Mouse (Mus musculus) gastrocnemius, postnatal 14 days (tissue): ENCODE results near the gene Gm49358. TPM values are rescaled to one million over a fixed set of nuclear protein-coding genes. Genes with fewer than 3 reads are reported as not detected.

Source experiments
- DNase-seq: peaks from one replicate; pipeline ENCODE4 v3.0.0; 2021; ENCODE audit warnings: mixed read lengths
- intact Hi-C: fragments of 180-260 bp; cut with DNase I; formaldehyde crosslinking; loops from one replicate; pipeline ENCODE4 v1.15.1; 2025; ENCODE audit warnings: low total_unique reads
- total RNA-seq, 2 experiments: library from RNA; stranded (reverse); gene quantifications; 2 replicates each; pipeline ENCODE4 v1.2.3; 2021

Gene Gm49358
- total RNA-seq, 2 experiments from 2014 or later = 12.2 to 18.4 TPM

DNA sequence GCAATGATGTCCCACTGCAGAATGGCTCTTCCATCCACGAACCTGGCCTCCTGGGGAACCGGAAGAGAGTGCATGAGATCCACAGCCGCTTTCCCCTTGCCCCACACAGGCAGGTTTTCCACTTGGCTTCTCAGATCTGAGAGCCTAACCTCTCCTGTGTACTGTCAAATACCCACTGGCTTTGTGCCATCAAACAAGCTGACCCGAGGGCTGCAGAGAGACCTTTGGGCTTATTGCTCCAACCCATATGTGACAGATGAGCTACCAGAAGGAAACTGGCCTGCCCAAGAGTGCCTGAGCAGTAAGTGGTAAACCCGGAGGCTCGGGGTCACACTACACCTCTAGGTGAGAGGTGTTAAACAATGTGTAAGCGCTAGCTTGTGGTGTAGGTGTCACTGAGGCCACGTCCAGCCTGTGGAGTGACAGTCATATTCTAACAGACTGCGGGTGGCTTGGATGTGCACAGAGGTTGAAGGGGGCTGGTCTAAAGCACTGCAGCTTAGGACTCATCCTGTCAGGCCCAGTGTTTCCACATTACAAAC, 83.2 kb downstream of the Gm49358 start:
- DNase-seq = no peak
- intact Hi-C loops = no loop called here

DNA sequence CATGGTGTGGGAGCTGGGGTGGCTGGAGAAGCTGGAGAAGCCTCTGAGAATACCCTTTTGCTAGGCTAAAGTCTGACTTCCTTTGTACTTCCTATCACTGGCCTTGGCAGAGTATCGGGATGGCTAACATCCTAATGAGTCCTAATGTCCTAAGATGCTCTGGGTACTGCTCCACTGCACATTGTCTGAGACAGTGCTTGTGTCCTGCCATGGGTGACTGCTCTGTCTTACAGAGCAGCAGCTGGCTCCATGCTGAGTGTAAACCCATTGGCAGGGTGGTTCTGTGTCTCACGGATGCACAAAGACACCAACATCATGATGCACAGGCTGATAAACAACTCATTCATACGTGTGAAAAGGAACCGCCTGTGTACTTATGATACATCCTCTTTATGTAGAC, 85.3 kb downstream of the Gm49358 start:
- intact Hi-C loops = no loop called here
- DNase-seq = no peak

DNA sequence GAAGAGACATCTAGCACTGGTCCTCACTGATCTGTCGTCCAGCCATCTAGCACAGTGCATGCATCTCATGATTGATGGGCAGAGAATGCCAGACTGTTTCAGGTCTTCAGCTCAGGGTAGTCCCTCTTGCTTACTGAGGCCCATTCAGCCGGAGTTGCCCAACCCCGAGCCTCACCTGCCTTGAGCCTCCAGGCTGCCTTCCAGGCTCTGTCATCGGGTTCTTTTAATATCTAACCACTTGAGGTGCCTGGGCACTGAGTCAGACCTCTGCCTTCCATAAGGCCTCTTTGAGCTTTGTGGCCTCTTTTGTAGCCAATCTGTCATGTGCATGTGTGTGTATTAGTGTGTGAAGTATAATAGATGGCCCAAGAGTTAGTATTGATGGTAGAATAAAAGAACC, 85.7 kb downstream of the Gm49358 start:
- intact Hi-C loops = no loop called here
- DNase-seq = no peak

DNA sequence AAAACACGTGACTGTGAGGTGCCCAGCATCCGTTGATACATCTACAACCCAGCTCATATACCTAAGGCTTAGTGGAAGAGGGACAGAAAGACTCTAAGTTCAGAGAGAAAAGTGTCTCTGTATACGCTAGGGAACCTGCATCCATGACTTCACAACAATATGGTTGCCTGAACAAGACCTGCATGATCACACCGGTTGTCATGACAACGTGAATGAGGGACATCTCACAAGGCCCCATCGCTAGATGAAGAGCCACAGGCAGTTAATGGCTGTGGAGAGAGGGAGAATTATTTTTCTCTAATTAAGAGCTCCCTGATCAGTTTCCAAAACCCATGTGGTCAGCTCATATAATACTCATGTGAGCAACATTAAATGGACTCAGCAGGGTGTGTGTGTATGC, 88.4 kb downstream of the Gm49358 start:
- intact Hi-C loops = no loop called here
- no peak for DNase-seq

DNA sequence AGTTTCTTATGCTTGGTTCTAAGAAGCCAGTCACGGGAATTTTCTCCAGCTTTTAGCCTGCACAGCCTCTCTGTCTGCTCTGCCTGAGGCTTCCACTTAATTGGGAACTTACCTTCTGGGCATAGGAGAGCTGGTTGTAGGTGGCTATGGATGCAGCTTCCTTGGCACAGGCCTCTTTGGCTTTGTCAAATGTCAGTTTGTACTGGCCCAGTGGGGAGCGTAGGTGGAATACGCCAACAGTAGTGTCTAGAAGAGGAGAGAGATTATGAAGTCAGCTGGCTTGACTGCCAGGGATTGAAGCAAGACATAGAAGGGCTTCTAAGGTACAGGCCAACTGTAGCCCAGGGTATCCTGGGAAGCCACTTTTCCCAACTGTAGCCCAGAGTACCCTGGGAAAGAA, 89.7 kb downstream of the Gm49358 start:
- intact Hi-C loops = no loop called here

DNA sequence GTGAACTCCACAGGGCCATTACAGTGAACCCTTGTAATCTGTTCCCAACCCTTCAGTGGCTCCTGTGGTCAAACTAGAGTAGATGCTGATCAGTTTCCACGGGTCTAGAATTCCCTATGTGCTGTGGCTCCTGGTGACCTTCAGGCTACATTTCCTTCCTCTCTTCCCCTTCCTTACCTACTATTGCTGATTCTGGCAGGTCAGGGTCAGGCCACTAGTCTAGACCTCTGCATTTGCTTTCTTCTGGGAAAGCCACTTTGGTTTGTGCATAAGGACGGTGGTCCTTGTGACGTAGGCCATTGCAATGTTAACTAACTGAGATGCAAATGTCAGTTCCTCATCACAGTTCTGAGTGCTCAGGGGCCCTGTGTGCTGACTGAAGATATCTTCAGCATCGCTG, 96.6 kb downstream of the Gm49358 start:
- DNase-seq = no peak
- intact Hi-C loops = no loop called here

More for the DNA sequence above, 89.7 kb downstream of the Gm49358 start:
- no peak for DNase-seq

DNA sequence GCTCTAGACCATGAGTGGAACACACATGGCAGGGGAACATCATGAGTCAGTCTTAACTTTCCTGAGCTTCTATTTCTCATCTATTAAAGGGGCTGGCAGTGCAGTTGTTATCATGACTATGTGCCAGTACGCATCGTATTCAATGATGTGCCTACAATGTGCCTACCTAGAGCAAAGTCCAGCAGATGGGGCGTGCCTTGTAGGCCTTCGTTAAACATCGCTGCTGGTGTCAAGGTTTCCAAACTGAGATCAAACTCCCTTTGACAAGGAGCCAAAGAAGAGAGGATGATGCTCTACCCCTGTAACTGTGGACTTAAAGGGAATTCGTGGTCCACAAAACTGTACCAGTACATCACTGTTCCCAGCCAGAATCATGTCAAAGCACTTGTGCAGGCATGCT, 98.7 kb downstream of the Gm49358 start:
- DNase-seq = no peak
- intact Hi-C loops = no loop called here

DNA sequence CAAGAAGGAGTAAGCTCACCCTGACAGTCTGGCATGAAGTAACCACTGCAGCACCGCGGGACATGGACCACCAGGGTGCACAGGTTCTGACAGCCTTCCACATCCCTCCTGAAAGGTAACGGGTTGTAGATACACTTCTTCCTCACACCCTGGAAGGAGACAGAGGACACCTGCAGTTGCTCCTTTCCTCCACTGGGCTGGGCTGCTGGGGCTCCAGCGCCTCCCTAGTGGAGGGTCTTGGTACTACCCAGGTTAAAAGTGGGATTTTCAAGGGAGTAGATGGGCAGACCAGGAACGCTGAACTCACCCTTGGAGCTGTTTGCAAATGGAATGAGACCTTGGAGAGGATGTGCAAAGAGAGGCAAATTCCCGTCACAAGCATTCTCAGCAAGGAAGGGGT, 99.7 kb downstream of the Gm49358 start:
- intact Hi-C loops = no loop called here
- no peak for DNase-seq

DNA sequence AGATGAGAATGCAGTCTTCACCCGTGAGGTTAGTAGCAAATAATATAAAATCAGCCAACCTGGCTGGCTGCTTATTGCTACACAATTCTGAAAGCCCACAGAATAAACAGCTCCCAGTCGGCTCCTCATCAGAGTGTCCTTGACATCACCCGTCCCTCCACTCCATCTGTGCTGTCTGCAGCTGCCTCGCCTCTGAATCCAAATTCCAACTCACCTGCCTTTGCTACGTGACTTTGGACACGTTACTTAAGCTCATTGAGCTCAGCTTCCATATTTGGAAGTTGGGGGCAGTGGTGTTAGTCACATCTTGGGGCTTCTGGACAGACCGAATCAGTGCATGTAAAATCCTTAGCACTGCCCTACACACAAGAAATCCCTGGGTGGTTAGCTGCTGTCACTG, 108.3 kb downstream of the Gm49358 start:
- no peak for DNase-seq
- intact Hi-C loops = no loop called here

DNA sequence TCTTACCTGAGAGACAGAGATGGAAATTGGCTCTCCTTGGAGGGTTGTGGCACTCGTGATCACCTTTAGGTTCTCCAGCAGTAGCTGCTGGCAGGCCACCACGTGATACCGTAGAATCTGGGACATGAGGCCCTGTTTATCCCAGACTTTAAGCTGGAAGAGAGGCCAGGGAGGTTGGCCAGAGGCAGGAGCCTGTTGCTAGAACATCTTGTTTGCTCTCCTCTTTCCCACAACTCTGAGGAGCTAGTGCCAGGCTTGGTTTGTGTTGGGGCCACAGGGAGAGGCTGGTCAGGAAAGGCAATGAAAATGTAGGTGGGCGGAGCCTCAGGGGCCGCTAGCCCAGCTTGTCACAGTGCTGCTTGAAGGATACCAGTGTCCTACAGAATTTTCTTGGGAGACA, 108.8 kb downstream of the Gm49358 start:
- intact Hi-C loops = no loop called here

DNA sequence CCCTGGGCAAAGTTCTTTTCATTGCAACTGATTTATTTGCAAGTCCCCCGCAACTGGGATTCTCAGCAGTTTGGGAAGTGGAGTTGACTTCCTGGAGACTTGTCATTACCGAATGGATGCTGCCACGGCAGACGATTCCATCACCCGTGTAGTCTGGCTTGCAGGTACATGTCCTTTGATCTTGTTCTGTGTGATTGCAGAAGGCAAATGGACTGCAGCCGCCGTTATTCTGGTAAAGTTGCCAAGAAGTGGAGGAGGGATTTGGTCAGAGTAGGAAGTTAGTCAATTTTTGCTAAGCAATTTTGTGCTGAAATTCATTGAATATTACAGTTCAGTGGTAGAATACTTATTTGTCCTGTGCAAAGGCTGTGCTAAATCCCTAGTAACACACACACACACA, 114.9 kb downstream of the Gm49358 start:
- DNase-seq = no peak
- intact Hi-C loops = no loop called here

More for the DNA sequence above, 108.8 kb downstream of the Gm49358 start:
- no peak for DNase-seq

DNA sequence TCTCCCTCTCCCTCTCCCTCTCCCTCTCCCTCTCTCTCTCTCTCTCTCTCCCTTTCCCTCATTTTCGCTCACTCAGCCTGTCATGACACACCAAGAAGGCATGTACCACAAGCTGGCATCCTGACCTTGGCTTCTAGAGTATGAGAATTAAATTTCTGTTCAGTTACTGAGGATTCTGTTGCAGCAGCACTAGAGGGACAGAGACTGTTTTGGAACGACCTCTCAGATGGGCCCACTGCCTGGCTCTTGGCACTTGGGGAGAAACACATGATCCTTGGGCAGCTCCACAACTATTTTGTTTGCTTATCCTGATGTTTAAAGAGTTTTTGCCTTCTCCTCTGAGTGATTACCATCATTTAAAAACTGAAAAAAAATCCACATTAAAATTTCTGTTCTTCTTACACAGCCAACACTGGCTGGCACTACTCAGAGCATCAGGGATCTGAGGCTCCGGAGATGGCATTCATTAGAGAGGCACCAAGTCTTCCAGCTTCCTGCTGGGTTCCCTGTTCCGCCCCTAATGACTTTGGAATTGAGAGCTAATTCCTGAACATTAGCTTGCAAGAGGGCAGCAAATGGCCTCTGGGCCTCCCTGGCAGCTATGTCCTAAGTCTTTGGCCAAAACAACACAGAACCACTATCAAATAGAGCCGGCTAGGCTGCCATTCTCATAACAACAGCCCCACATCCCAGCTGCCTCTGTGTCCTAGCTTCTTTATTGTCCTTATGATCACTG, 116.5 kb downstream of the Gm49358 start:
- intact Hi-C loops = no loop called here
- peak; percentile 64 for DNase-seq

DNA sequence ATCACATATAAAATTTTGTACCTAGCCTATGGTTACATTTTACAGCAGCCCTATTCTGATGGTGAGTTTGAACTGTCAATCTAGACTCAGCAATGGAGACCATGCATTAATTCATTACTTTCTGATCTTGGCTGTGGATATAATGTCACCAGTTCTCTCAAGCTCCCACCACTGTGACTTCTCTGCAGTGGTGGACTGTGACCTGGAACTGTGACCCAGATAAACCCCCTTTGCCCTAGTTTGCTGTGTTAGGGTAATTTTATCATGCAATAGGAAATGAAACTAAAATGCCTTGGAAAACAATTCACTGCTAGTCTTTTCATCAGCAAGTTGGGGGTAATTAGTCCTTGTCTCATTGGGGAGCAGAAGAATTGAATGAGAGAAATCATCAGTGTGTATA, 117.7 kb downstream of the Gm49358 start:
- intact Hi-C loops = no loop called here
- no peak for DNase-seq

Other genes starting within 250 kb of the Gm49358 start
- gene Hsp90b1, start 58.5 kb upstream of the Gm49358 start, total RNA-seq = 100 to 1,000 TPM; 118 to 140 TPM
- 1 to 10 TPM; 1.6 to 1.7 TPM for gene Ttc41, start 58.2 kb upstream of the Gm49358 start, total RNA-seq
- gene Nt5dc3, start 15.0 kb downstream of the Gm49358 start, total RNA-seq = 10 to 100 TPM; 25.2 to 38.1 TPM
- gene Stab2, start 244.1 kb downstream of the Gm49358 start, total RNA-seq = under 1 TPM; 0.66 to 0.91 TPM